Mouse (Mus musculus) hindbrain, embryonic 14.5 days (tissue): ENCODE results near the gene Ell2. TPM values are rescaled to one million over a fixed set of nuclear protein-coding genes. Genes with fewer than 3 reads are reported as not detected.
A peak's percentile ranks its signal among the peaks of the same experiment; 100 is the strongest.

Experiments used
- ATAC-seq: fragments of 200-750 bp; cut with Nextera tagmentation; 2 replicates; pipeline ENCODE4 v1.8.0; 2017; ENCODE audit warnings: moderate number of reproducible peaks, mild to moderate bottlenecking, moderate TSS enrichment, moderate library complexity; ENCODE audit not compliant: low FRiP score
- DNase-seq: peaks from one replicate; pipeline ENCODE4 v3.0.0-alpha.2; 2015; ENCODE audit warnings: low spot score
- H3K27ac ChIP-seq: fragments of 300-500 bp; sonication (generic); 2 replicates; pipeline ENCODE4 v1.5.1; 2014; ENCODE audit warnings: mild to moderate bottlenecking, moderate library complexity
- H3K27me3 ChIP-seq: fragments of 300-500 bp; sonication (generic); 2 replicates; pipeline ENCODE4 v1.6.1; 2014; ENCODE audit warnings: mild to moderate bottlenecking, low read length, mixed read lengths; ENCODE audit not compliant: control insufficient read depth, insufficient read depth
- H3K36me3 ChIP-seq: fragments of 300-500 bp; sonication (generic); replicated peaks from 2 replicates; pipeline ENCODE4 v1.6.1; 2014; ENCODE audit not compliant: control insufficient read depth, insufficient read depth
- H3K4me1 ChIP-seq: fragments of 300-500 bp; sonication (generic); replicated peaks from 2 replicates; pipeline ENCODE4 v1.6.1; 2014; ENCODE audit warnings: antibody characterized with exemption, low read length, mixed read lengths; ENCODE audit not compliant: control insufficient read depth, insufficient read depth
- H3K4me2 ChIP-seq: fragments of 300-500 bp; sonication (generic); replicated peaks from 2 replicates; pipeline ENCODE4 v1.6.1; 2014; ENCODE audit warnings: mild to moderate bottlenecking, moderate library complexity
- H3K4me3 ChIP-seq: fragments of 300-500 bp; sonication (generic); replicated peaks from 2 replicates; pipeline ENCODE4 v1.5.1; 2014; ENCODE audit warnings: mild to moderate bottlenecking, low read length
- H3K9ac ChIP-seq: fragments of 300-500 bp; sonication (generic); 2 replicates; pipeline ENCODE4 v1.6.1; 2014
- H3K9me3 ChIP-seq: fragments of 300-500 bp; sonication (generic); 2 replicates; pipeline ENCODE4 v1.6.1; 2016; ENCODE audit warnings: low read length; ENCODE audit not compliant: control insufficient read depth
- WGBS: fragments of 180-500 bp; shearing (Covaris S2); extraction: QIAGEN DNeasy Blood & Tissue Kit; methylation state at CpG from one replicate; pipeline ENCODE4 v1.1.7; 2014; 5-methylcytosine and 5-hydroxymethylcytosine counted together
- polyA plus RNA-seq: library from polyadenylated mRNA; unstranded; fragments of >200 nt; fragmentation: Nextera tagmentation; extraction: Ambion mirVana; gene quantifications from 2 replicates; pipeline ENCODE4 v1.2.1, GENCODE M21; 2014

The Ell2 gene
- polyA plus RNA-seq: 2.1 and 2.4 TPM in 2 replicates

GRCm38 (mm10) chr13:75706457-75706856 is at the start of gene Ell2:
TSS of gene Ell2 (plus strand) at chr13:75706757.
- ATAC-seq (no peak), DNase-seq (no peak)
- peak within 1 kb of the TSS; percentile 79 for H3K4me2 ChIP-seq
- no peaks in the 10 kb centered on the region for H3K9me3 ChIP-seq
- no peaks in the 10 kb centered on the region for H3K36me3 ChIP-seq
- H3K4me3 ChIP-seq: peak within 1 kb of the TSS; percentile 84
- H3K4me1 ChIP-seq: no peaks in the 10 kb centered on the region
- H3K27me3 ChIP-seq: peaks cover 11% of the 10 kb centered on the region; the same call in 1 of the 2 replicates
- H3K9ac ChIP-seq: peak within 1 kb of the TSS; percentile 67
- WGBS: 91% methylated on average over 1 of the region's 1 CpGs
- no peak within 1 kb of the TSS for H3K27ac ChIP-seq

GRCm38 (mm10) chr13:75685438-75685837 is 21.1 kb upstream of the Ell2 start:
- WGBS: 15% methylated on average over 3 of the region's 3 CpGs
- Histone ChIP-seq H3K4me3 (no peak overlapping the region), H3K4me1 (no peaks in the 10 kb centered on the region), H3K27me3 (no peaks in the 10 kb centered on the region), H3K27ac (no peak overlapping the region), H3K4me2 (no peak overlapping the region), H3K9ac (no peak overlapping the region), H3K9me3 (no peaks in the 10 kb centered on the region), H3K36me3 (no peaks in the 10 kb centered on the region)
- DNase-seq (no peak), ATAC-seq (no peak)

- WGBS: 90% methylated on average over 4 of the region's 4 CpGs
- Histone ChIP-seq H3K9ac (no peak overlapping the region), H3K4me1 (no peaks in the 10 kb centered on the region), H3K27me3 (no peaks in the 10 kb centered on the region), H3K4me3 (no peak overlapping the region), H3K4me2 (no peak overlapping the region), H3K27ac (no peak overlapping the region), H3K9me3 (no peaks in the 10 kb centered on the region), H3K36me3 (no peaks in the 10 kb centered on the region)
- ATAC-seq: no peak
- DNase-seq: no peak
Observed at GRCm38 (mm10) chr13:75686995-75687394, 19.6 kb upstream of the Ell2 start.

- ATAC-seq (no peak), DNase-seq (no peak)
- no peaks in the 10 kb centered on the region for H3K9me3 ChIP-seq
- no peaks in the 10 kb centered on the region for H3K4me1 ChIP-seq
- H3K36me3 ChIP-seq: no peaks in the 10 kb centered on the region
- no peak overlapping the region for H3K4me2 ChIP-seq
- H3K9ac ChIP-seq: no peak overlapping the region
- H3K27ac ChIP-seq: no peak overlapping the region
- H3K4me3 ChIP-seq: no peak overlapping the region
- H3K27me3 ChIP-seq: no peaks in the 10 kb centered on the region
Observed at GRCm38 (mm10) chr13:75691625-75692024, 14.9 kb upstream of the Ell2 start.

GRCm38 (mm10) chr13:75693081-75693480 is 13.5 kb upstream of the Ell2 start:
- Histone ChIP-seq H3K4me3 (no peak overlapping the region), H3K4me2 (no peak overlapping the region), H3K9ac (no peak overlapping the region), H3K36me3 (no peaks in the 10 kb centered on the region), H3K4me1 (no peaks in the 10 kb centered on the region), H3K27me3 (no peaks in the 10 kb centered on the region), H3K27ac (no peak overlapping the region), H3K9me3 (no peaks in the 10 kb centered on the region)
- no peak for ATAC-seq
- DNase-seq: no peak

- H3K27ac ChIP-seq: no peak overlapping the region
- no peak overlapping the region for H3K4me2 ChIP-seq
- no peaks in the 10 kb centered on the region for H3K36me3 ChIP-seq
- no peaks in the 10 kb centered on the region for H3K27me3 ChIP-seq
- ATAC-seq: no peak
- no peak for DNase-seq
- no peaks in the 10 kb centered on the region for H3K4me1 ChIP-seq
- WGBS: 38% methylated on average over 5 of the region's 5 CpGs
- no peak overlapping the region for H3K9ac ChIP-seq
- H3K9me3 ChIP-seq: no peaks in the 10 kb centered on the region
- H3K4me3 ChIP-seq: no peak overlapping the region
Observed at GRCm38 (mm10) chr13:75702814-75703213, 3.7 kb upstream of the Ell2 start.

GRCm38 (mm10) chr13:75706882-75707816 is 592 bp downstream of the Ell2 start:
- DNase-seq: peak; percentile 80
- H3K9me3 ChIP-seq: no peaks in the 10 kb centered on the region
- WGBS: 7% methylated on average over 59 of the region's 64 CpGs
- H3K4me2 ChIP-seq: peak overlapping the region; percentile 79
- no peak overlapping the region for H3K27ac ChIP-seq
- H3K9ac ChIP-seq: peak overlapping the region; percentile 67
- peak overlapping the region; percentile 84 for H3K4me3 ChIP-seq
- no peaks in the 10 kb centered on the region for H3K4me1 ChIP-seq
- H3K36me3 ChIP-seq: no peaks in the 10 kb centered on the region
- ATAC-seq: peak; percentile 100
- peaks cover 11% of the 10 kb centered on the region; the same call in 1 of the 2 replicates for H3K27me3 ChIP-seq

- no peak for DNase-seq
- H3K4me3 ChIP-seq: peak overlapping the region; percentile 84
- H3K27me3 ChIP-seq: peaks cover 11% of the 10 kb centered on the region; the same call in 1 of the 2 replicates
- no peaks in the 10 kb centered on the region for H3K9me3 ChIP-seq
- no peak overlapping the region for H3K27ac ChIP-seq
- H3K36me3 ChIP-seq: no peaks in the 10 kb centered on the region
- H3K9ac ChIP-seq: peak overlapping the region; percentile 67
- WGBS: under 1% methylated on average over 82 of the region's 83 CpGs
- no peaks in the 10 kb centered on the region for H3K4me1 ChIP-seq
- ATAC-seq: peak; percentile 66
- peak overlapping the region; percentile 79 for H3K4me2 ChIP-seq
Observed at GRCm38 (mm10) chr13:75707821-75708636, 1.5 kb downstream of the Ell2 start.

GRCm38 (mm10) chr13:75708637-75709002 is 2.1 kb downstream of the Ell2 start:
- no peaks in the 10 kb centered on the region for H3K9me3 ChIP-seq
- no peaks in the 10 kb centered on the region for H3K36me3 ChIP-seq
- ATAC-seq: no peak
- H3K27me3 ChIP-seq: peaks cover 11% of the 10 kb centered on the region; the same call in 1 of the 2 replicates
- peak overlapping the region; percentile 79 for H3K4me2 ChIP-seq
- no peaks in the 10 kb centered on the region for H3K4me1 ChIP-seq
- DNase-seq: no peak
- WGBS: 9% methylated on average over 8 of the region's 8 CpGs
- peak overlapping the region; percentile 84 for H3K4me3 ChIP-seq
- peak overlapping the region; percentile 67 for H3K9ac ChIP-seq
- no peak overlapping the region for H3K27ac ChIP-seq
